Mouse (Mus musculus) kidney, adult 10 weeks (tissue): ENCODE measurements around the gene Gm49354. TPM values are rescaled to one million over a fixed set of nuclear protein-coding genes. Genes with fewer than 3 reads are reported as not detected.

ENCODE experiments used
- polyA plus RNA-seq: library from polyadenylated mRNA; stranded (reverse); fragments of 350-450 nt; fragmentation: Illumina TruSeq; extraction: RNeasy Lipid Tissue Mini Kit (QIAGEN cat#74804); gene quantifications from one replicate; pipeline ENCODE4 v1.2.3, GENCODE M21; 2014; ENCODE audit warnings: low read depth, low replicate concordance

Gene Gm49354
- not detected for polyA plus RNA-seq

GRCm38 (mm10) chr13:59782145-59782544, at the start of gene Gm49354:
Gene Gm49354, minus strand, starts transcription at chr13:59782245.

GRCm38 (mm10) chr13:59822507-59823462, 40.7 kb upstream of the Gm49354 start, which contains the start of gene Tut7:
Gene Tut7, minus strand, starts transcription at chr13:59823147.

GRCm38 (mm10) chr13:59769296-59770163, 12.5 kb downstream of the Gm49354 start, which contains the start of gene Isca1:
Gene Isca1, minus strand, starts transcription at chr13:59769810.

GRCm38 (mm10) chr13:59746711-59747110, 35.3 kb downstream of the Gm49354 start, which contains the start of gene 1700014D04Rik:
Gene 1700014D04Rik, minus strand, starts transcription at chr13:59746752.

GRCm38 (mm10) chr13:59731652-59732051, 50.4 kb downstream of the Gm49354 start, which contains the start of gene Spata31d1d:
Gene Spata31d1d, minus strand, starts transcription at chr13:59731752.

GRCm38 (mm10) chr13:59711984-59712383, 70.1 kb downstream of the Gm49354 start, which contains the start of gene Spata31d1b:
Gene Spata31d1b, plus strand, starts transcription at chr13:59712284.

GRCm38 (mm10) chr13:59710230-59710629, 71.8 kb downstream of the Gm49354 start, which contains the start of gene Spata31d1a:
Gene Spata31d1a, minus strand, starts transcription at chr13:59710330.

Other genes with a start within 250 kb of the Gm49354 start
- gene Agtpbp1, start 197.0 kb downstream of the Gm49354 start, polyA plus RNA-seq, result 51.1 TPM
- gene Naa35, start 197.0 kb downstream of the Gm49354 start, polyA plus RNA-seq, result 118 TPM
- 9.6 TPM for gene Golm1, start 106.4 kb downstream of the Gm49354 start, polyA plus RNA-seq
- gene 4921517D22Rik, start 88.1 kb downstream of the Gm49354 start, polyA plus RNA-seq, result not detected
- gene Spata31d1a, start 71.9 kb downstream of the Gm49354 start, polyA plus RNA-seq, result not detected
- gene Spata31d1b, start 70.0 kb downstream of the Gm49354 start, polyA plus RNA-seq, result not detected
- gene Spata31d1d, start 50.5 kb downstream of the Gm49354 start, polyA plus RNA-seq, result not detected
- gene 1700014D04Rik, start 35.5 kb downstream of the Gm49354 start, polyA plus RNA-seq, result not detected
- gene Isca1, start 12.4 kb downstream of the Gm49354 start, polyA plus RNA-seq, result 138 TPM
- 101 TPM for gene Tut7, start 40.9 kb upstream of the Gm49354 start, polyA plus RNA-seq